Mouse (Mus musculus) cerebellum, adult 9-11 months (tissue): ENCODE measurements around the gene Ebf4.

ENCODE experiments used
- DNase-seq: peaks from one replicate; pipeline ENCODE4 v3.0.0; 2022

Ebf4 gene

DNA sequence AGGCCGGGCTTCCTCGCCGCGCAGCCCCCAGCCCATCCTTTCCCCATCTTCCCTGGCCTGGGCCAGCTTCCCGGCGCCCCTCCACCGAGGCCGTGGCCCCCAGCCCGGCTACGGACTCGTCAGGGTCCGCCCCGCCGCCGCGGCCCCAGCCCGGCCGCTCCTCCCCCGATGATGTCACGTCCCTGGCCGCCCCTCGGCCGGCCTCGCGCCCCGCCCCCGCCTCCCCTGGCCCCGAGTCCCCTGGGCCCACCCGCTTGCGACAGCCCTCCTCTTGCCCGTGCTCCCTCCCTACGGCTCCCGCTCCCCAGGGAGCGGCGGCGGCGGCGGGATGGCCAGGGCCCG, at the start of gene Ebf4:
TSS of gene Ebf4 (plus strand) at position 234 of the 342 bp plus-strand sequence.
- DNase-seq = peak; percentile 33

DNA sequence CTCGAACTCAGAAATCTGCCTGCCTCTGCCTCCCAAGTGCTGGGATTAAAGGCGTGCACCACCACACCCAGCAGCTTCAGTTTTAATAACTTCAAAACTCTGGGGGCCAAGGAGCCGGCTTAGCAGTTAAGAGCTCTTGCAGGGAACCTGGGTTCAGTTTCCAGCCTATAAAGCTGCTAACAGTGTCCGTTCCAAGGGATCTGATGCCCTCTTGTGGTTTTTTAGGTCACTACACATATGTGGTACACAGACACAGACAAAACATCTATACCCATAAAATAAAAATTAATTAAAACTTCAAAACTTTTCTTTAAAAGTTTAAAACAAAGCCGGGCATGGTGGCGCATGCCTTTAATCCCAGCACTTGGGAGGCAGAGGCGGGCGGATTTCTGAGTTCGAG, 48.1 kb upstream of the Ebf4 start:
- DNase-seq = no peak

DNA sequence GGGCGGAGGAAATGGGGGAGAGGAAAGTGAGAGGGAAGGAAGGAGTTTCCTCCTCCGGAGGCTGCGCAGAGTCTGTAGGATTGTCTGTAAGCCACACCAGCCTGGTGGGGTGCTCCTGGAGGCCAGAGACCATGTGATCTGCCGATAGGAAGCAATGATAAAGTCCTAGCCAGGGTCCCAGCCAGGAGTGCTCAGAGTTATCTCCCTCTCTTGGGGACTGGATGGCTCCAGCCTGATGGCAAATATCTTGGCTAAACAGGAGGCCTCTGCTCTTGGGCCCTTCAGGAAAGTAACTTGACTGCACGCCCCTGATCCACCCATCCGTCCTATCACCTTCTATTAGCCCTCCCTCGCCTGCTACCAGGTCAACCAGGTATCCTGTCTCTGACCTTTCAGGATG, 46.7 kb upstream of the Ebf4 start:
- DNase-seq = no peak

DNA sequence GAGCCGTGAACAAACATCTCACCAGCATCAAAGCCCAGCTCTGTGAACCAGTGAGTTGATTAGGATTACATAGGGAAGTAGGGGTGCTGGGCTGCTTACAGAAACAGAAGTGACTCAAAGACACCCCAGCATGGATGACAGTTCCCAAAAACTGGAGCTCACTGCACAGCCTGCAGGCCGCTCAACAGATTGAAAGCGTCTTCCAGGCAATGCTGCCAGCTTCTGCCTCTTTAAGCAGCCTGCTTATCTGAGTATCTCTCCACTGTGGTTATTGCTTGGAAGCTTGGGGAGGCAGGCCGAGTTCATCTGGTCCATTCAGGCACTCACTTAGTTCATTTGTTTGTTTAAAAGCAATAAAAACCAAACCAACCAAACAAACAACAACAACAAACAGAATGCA, 38.2 kb upstream of the Ebf4 start:
- no peak for DNase-seq

DNA sequence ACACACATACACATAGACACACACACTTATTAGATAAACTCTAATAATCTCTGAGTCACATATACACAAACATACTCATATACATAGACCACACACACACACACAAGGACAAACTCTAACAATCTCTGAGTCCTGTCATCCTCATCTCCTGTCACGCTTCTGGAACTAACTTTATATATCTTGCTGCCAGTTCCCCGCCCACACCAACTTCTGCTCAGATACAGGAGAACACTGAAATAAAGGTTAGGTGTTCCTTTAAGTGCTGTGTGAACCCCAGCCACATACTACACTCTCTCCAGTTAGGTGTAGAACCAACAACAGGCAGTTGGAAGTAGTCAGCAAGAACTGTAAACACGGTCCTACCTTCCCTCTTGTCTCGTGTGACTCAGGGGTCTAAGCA, 34.1 kb upstream of the Ebf4 start:
- no peak for DNase-seq

DNA sequence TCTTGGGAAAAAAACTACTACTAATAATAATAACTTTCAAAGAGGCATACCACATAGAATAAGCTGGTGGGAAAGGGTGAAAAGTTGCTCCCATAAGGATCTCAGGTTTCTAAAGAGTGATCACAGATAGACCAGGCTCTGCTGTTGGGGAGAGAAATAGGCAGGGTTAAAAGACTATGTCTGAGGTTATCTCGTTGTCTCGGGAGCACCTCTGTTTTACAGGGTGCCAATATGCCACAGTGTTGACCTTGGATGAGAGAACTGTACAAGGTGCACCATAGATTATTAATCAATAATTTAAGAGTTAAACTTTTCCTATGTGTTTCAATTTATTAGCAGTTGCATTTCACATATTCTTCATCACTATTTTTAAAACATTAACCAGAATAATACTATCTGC, 33.1 kb upstream of the Ebf4 start:
- DNase-seq = no peak

DNA sequence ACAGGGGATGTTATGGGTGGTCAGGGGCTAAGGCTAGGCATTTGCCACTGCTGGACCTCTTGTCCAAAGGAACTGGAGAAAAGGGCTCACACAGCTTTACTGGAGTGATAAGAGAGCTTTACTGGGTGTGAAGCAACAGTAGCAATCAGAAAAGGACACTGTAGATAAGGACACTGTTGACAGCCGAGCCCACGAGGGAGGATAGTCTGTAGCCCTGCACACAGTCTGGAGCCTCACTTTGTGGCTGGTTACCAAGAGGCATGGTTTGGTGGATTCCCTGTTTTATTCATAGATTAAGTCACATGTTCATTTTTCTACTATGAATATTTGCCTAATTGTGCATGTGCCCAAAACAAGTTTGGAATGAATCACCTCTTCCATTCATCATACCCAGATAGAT, 32.6 kb upstream of the Ebf4 start:
- DNase-seq = no peak

DNA sequence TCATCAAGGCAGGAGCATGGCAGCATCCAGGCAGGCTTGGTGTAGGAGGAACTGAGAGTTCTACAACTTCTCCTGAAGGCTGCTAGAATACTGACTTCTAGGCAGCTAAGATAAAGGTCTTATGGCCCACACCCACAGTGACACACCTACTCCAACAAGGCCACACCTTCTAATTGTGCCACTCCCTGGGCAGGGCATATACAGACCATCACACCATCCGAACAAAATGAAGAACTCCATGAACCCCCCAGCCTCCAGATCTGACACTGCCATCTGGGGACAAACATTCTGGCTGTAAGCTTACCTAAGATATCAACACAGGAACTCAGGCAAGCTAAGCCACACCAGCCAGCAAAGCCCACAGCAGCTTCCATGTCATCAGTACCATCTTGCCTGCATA, 29.4 kb upstream of the Ebf4 start:
- DNase-seq = no peak

DNA sequence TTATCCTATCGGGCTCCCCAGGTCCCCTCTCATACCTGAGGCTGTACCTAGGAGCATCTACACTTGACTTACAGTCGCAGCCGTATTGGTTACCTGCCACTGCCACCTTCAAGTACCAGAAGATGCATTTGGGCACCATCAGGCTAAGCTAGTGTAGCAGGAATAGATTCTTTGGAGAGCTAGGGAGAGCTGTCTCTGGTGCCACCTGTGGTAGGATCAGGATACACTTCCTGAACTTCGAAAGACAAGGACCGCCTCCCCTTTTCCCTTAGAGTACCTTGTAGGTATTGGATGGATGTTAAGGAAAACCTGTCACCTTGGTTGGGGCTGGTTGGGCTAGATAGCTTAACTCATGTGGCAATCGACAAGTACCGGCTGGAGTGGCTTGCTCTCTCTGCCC, 26.9 kb upstream of the Ebf4 start:
- DNase-seq = no peak

DNA sequence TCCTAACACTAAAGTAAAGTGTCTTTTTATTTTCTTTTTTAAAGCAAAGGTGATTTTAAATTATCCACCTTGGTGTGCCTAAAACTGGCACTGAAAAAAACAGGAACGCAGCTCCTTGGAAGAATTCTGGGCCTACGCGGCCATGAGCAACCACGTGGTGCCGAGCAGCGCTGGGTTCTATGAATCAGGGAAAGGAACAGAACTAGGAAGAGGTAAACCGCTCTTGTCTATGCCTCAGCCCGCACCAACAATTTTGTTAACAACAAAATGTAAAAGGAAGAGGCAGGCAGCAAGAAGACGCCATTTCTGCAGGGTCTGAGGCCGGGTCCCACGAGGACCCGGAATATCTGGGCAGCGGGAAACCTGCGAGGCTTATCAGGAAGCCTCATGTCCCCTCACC, 21.2 kb upstream of the Ebf4 start:
- DNase-seq = no peak

DNA sequence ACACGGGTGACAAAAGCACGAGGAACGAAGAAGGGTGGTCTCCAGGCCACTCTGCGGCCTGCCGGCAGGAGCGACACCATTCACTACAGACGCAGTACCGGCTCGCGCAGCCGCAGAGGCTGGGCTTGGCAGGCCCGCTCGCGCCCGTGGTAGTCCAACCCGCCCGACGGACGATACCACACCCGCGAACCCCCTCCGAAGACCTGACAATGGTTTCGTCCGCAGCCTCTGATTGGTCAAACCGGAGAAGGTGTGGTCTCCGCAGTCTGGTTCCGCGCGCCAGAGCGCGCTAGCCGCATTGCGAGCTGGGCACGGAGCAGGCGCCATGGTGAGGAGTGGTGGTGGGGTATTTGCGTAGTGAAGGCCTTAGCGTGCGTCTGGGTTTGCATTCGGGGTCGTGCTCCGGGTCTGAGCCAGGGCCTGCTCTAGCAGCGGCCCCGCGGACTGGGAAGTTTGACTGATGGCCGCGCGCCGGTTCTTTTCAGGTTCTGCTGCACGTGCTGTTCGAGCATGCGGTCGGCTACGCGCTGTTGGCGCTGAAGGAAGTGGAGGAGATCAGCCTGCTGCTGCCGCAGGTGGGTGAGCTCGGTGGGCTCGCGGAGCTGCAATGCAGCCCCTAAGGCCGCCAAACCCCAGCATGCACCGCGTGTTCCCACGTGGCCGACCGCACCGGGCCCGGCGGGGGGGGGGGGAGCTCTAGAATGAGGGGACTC, 20.7 kb upstream of the Ebf4 start, which contains the start of gene Nop56:
TSS of gene Nop56 (plus strand) at position 282 of the 713 bp plus-strand sequence.
- peak; percentile 99 for DNase-seq

DNA sequence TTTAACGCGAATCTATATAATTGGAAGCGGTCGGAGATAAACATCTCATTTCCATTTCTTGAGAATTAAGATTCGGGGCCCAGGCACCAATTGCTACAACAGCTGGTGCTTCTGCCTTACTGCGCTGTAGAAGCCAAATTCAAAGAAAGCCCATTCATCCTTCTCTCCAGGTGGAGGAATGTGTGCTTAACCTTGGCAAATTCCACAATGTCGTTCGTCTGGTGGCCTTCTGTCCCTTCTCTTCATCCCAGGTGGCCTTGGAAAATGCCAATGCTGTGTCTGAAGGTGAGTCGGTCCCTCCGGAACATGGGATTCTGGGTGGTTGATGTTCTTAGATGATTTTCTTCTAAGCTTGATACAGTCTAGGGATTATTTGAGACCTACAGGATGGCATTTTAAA, 20.1 kb upstream of the Ebf4 start:
- peak; percentile 43 for DNase-seq

DNA sequence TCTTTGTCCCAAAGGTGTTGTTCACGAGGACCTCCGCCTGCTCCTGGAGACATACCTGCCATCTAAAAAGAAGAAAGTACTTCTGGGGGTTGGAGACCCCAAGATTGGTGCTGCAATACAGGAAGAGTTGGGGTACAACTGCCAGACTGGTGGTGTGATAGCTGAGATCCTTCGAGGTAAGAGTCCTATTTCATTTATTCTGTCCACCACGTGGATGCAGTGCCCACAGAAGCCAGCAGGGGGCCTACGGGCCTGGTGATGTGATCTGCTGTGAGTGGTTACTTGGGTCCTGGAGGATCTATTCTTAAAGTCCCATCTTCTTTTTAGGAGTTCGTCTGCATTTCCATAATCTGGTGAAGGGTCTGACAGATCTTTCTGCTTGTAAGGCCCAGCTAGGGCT, 19.3 kb upstream of the Ebf4 start:
- peak; percentile 43 for DNase-seq

DNA sequence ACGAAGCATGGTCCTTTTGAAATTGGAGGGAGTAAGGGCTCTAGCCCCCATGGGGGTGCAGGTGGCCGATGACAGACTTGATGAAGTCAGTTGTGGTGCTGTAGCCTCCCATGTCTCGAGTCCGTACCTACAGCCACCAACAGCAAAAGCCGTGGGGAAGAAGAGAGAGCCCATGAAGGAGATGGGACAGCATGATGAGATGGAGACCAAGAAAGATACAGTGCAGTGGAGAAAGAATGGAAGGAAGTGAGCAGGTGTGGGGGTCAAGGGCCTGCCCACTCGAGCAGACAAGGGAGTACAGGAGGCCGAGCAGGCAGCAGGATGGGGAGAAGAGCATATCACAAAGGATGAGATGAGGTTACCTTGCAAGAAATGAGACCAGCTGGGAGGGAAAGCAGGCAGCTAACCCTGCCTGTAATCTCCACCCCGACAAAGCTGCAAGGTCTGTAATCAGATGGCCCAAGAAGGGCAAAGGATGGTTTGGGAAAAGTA, 15.3 kb upstream of the Ebf4 start:
- DNase-seq = no peak

DNA sequence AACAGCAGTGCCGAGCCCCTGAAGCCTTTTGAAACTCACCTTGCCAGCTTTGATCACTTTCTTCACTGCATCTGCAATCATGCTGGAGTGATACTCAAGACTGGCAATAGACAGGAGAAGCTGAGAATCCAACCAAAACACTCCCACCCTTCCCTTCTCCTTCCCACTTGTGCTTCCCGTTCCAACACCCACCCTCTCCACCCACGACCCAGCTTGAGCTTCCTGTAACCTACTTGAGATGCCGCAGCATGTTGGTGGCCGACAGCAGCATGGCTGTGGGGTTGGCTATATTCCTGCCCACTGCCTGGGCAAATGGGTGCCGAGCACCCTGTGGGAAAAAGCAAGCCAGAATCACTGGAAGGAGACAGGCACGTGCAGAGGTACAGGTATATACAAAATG, 14.7 kb upstream of the Ebf4 start:
- DNase-seq = no peak

DNA sequence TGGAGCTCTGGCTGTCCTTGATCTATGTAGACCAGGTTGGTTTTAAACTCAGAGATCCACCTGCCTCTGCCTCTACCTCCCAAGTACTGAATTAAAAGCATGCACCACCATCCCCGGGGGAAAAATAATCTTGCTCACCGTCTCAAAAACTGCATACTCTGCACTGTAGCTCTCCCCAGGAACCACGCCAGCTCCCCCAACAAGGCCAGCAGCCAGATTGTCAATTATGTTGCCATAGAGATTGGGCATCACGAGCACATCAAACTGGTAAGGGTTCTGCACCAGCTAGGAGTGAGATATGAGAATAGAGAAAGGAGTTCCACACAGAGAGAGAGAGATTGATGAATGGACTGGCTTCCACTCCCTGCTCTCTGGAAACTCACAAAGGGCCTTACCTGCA, 14.2 kb upstream of the Ebf4 start:
- no peak for DNase-seq

DNA sequence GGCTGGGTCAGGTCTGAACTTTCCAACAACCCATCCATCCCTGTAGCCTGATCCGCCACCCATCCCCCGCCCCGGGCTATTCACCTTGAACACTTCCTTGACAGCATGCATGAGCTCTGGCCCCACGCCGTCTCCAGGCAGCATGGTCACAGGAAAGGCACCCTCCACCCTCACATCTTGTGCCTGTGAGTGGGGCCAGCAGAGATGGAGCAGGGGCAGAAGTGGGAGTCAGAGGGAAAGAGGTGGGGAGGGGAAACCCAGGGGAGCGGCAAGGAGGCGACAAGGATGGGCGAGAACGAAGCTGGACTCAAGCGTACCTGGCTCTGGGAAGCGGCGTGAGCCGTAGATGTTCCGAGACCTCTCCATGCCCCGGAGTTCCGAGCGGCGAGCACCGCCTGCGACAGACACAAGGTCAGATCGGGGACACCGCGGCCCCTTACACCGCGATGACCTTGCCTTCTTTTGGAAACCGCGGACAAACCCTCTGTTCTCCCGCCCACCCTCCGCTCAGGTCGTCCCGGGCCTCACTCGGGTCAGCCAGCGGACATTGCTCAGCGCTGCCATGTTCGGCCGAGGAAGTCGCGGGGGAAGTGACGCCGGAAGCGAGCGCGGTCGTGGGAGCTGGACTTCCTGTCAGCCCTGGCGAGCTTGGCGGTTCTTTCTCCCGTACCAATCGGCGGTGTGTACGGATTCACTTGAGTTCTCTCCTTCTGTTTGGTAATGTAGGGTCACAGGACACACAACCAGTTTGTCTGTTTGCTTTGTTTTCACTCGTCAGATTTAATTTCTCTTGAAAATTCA, 10.9 kb upstream of the Ebf4 start, which contains the start of gene Idh3b:
TSS of gene Idh3b (minus strand) at position 694 of the 801 bp plus-strand sequence.
- peak; percentile 87 for DNase-seq

DNA sequence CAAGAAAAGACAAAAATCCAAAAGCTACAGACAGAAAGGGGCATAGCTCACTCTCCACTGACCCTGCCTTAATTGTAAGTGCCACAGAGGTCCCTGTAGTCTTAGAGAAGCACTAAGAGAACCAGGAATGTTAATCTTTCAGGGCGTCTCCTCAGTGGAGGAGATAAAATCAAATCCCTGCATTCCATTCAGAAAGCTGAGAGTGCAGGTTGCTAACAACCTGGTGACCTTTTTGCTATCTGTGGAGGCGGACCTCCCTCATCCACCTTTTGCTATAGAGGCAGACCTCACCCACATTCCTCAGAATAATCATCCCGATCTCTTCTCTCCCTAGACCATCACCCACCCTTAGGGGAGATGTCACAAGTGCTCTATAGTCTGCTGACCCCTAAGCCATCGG, 5.9 kb upstream of the Ebf4 start:
- DNase-seq = no peak

DNA sequence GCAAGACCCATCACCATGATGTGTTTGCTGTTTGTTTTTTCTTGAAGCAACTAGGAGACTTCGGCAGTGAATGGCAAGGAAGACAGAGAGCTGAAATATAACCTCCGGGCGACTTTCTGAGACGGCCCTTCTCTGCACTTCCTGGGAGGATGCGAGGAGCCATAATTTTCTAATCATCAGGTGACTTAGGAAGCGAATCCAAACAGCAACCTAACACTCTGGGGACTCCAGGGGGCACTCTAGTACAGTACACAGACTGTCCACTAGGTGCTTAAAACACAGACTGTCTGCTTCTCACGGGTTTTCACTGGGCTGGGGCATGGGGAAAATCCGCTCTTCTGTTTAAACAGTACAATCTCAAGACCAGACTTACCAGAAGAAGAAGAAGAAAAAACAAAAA, 3.5 kb upstream of the Ebf4 start:
- peak; percentile 77 for DNase-seq

DNA sequence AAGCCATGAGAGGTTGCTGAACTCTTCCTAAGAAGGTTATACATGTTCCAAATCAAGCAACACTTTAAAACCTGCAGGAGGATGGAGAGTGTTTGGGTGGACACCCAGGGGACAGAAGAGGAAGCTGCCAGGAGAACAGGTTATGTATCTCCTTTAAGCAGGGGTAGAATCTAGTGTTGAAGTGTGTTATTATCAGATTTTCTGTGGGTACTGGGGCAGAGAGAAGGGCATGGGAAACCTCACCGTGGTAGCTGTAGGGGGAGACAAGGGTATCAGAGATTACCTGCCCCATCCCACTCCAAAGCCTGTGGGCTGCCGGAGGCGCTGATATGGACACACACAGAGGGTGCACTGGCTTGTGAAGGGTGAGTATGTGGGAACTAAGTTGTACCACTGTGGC, 2.0 kb upstream of the Ebf4 start:
- DNase-seq = no peak

DNA sequence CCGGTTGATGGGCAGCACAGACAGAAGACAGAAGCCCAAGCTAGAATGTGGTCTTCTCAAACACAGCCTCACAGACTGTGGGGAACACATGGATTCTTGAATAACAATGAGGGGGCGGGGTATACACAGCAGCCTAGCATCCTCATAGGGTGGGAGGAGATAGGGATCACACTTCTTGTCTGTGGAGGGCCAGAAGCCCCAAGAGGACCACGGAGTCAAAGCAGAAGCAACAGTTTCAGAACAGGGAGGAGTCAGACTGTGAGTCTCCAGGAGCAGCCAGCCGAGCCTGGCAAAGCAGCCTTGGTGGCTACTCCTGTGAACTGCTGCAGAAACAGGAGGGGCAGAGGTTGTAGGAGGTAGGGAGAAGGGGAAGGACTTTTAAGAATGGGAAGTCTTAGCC, 1.5 kb upstream of the Ebf4 start:
- DNase-seq = no peak

DNA sequence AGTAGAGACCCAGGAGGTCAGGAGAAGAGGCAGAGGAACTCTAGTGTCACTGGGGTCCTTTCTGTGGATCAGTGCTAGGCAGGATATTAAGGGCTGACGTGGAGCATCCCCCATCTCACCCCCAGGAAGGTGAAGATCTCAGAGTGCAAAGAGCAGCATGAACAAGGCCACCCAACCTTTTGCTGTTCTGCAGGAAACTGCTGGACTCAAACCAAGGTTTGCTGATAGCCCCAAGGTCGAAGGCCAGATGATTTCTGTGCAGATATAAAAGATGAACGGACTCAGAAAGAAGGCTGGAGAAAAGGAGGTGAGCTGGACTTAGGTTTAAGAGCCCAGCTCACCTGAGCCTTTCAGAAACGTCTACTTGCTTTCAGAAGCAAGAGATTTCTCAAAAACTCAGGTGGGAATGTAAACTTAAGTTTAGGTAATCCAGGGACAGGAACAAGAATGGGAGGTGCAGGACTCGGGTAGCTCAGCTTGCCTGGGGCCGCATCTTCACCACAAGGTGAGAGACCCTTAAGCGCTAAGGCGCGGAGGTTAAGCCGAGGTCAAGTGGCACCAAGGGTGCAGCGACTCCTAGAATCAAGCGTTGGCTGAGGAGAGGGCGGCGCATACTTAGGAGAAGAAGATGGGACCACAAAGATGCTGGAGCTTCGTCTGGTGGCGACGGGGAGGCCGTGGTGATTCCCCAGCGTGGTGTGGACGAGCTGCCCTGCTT, 592 bp upstream of the Ebf4 start:
- no peak for DNase-seq

DNA sequence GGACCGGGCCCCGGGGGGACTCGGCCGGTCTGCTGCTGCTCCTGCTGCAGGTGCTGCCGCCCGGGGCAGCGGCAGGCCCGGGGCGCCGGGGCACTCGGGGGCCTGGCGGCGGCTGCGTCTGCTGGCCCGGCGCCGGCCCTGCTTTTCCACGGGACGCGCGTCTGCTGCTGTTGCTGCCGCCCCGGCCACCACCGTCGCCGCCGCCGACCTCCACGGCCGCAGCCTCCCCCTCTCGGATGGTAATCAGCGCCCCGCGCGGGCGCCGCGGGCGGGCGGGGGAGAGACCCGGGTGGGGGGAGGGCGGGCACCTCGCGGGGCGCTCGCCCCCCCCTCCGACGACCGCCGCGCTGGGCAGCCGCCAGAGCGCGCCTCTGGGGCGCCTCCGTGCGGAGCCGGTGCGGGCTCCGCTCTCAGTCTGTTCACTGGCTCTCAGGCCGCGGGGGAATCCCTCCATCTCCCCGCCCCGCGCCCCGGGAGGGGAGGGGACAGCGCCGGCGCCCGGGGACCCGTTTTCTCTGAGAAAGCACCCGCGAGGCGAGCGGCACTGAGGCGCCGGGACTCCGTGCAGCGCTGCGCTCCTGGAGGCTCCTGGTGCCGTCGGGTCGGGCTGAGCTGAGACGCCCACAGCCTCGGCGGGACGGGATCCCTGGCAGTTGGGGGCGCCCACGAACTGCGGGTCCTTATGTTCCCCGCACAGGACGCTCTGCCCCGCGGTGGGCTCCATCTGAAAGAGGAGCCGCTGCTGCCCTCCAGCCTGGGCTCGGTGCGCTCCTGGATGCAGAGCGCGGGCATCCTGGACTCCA, 563 bp downstream of the Ebf4 start:
- DNase-seq = peak; percentile 42
